Mouse (Mus musculus): ENCODE measurements around the gene Adk. TPM values are rescaled to one million over a fixed set of nuclear protein-coding genes. Genes with fewer than 3 reads are reported as not detected.
A peak's percentile ranks its signal among the peaks of the same experiment; 100 is the strongest.

Gene Adk
- polyA plus RNA-seq, 1 experiment from 2014 or later, result 240 TPM

- Histone ChIP-seq H3K27me3 (replicated peaks; ENCODE audit: control insufficient read depth, insufficient read depth, low read length) (no peaks in the 10 kb centered on the region), H3K36me3 (ENCODE audit: control insufficient read depth, insufficient read depth) (no peaks in the 10 kb centered on the region), H3K4me3 (ENCODE audit: low read depth, low read length) (no peak overlapping the region), H3K9me3 (ENCODE audit: control insufficient read depth) (no peaks in the 10 kb centered on the region), H3K4me1 (replicated peaks; ENCODE audit: control insufficient read depth, insufficient read depth, low read length) (no peaks in the 10 kb centered on the region), H3K9ac (ENCODE audit: low read depth, low read length) (no peak overlapping the region), H3K27ac (ENCODE audit: low read depth, low read length) (no peak overlapping the region), H3K4me2 (replicated peaks; ENCODE audit: low read depth) (no peak overlapping the region)
- ATAC-seq, result no peak
- 65% methylated on average over 1 of the region's 1 CpGs for WGBS
- TF ChIP-seq CTCF (IDR thresholded peaks at IDR 0.05; ENCODE audit: low read depth), result no peak
Observed at GRCm38 (mm10) chr14:21142603-21143002, 90.2 kb downstream of the Adk start.

GRCm38 (mm10) chr14:21143406-21144115 is 91.2 kb downstream of the Adk start:
- no peak overlapping the region for H3K27ac ChIP-seq (ENCODE audit: low read depth, low read length)
- H3K4me2 ChIP-seq (replicated peaks; ENCODE audit: low read depth), result no peak overlapping the region
- 63% methylated on average over 8 of the region's 8 CpGs for WGBS
- TF ChIP-seq CTCF (IDR thresholded peaks at IDR 0.05; ENCODE audit: low read depth), result peak; percentile 77
- no peaks in the 10 kb centered on the region for H3K36me3 ChIP-seq (ENCODE audit: control insufficient read depth, insufficient read depth)
- no peaks in the 10 kb centered on the region for H3K9me3 ChIP-seq (ENCODE audit: control insufficient read depth)
- H3K4me1 ChIP-seq (replicated peaks; ENCODE audit: control insufficient read depth, insufficient read depth, low read length), result no peaks in the 10 kb centered on the region
- no peak overlapping the region for H3K9ac ChIP-seq (ENCODE audit: low read depth, low read length)
- no peak for ATAC-seq
- H3K27me3 ChIP-seq (replicated peaks; ENCODE audit: control insufficient read depth, insufficient read depth, low read length), result no peaks in the 10 kb centered on the region
- H3K4me3 ChIP-seq (ENCODE audit: low read depth, low read length), result no peak overlapping the region

- no peaks in the 10 kb centered on the region for H3K9me3 ChIP-seq (ENCODE audit: control insufficient read depth)
- H3K36me3 ChIP-seq (ENCODE audit: control insufficient read depth, insufficient read depth), result no peaks in the 10 kb centered on the region
- no peak overlapping the region for H3K4me2 ChIP-seq (replicated peaks; ENCODE audit: low read depth)
- no peak for TF ChIP-seq CTCF (IDR thresholded peaks at IDR 0.05; ENCODE audit: low read depth)
- WGBS, result 95% methylated on average over 1 of the region's 1 CpGs
- no peak overlapping the region for H3K27ac ChIP-seq (ENCODE audit: low read depth, low read length)
- ATAC-seq, result no peak
- no peak overlapping the region for H3K4me3 ChIP-seq (ENCODE audit: low read depth, low read length)
- no peaks in the 10 kb centered on the region for H3K27me3 ChIP-seq (replicated peaks; ENCODE audit: control insufficient read depth, insufficient read depth, low read length)
- H3K9ac ChIP-seq (ENCODE audit: low read depth, low read length), result no peak overlapping the region
- no peaks in the 10 kb centered on the region for H3K4me1 ChIP-seq (replicated peaks; ENCODE audit: control insufficient read depth, insufficient read depth, low read length)
Observed at GRCm38 (mm10) chr14:21147171-21147570, 94.8 kb downstream of the Adk start.

- no peak overlapping the region for H3K9ac ChIP-seq (ENCODE audit: low read depth, low read length)
- no peak overlapping the region for H3K4me2 ChIP-seq (replicated peaks; ENCODE audit: low read depth)
- ATAC-seq, result no peak
- no peaks in the 10 kb centered on the region for H3K4me1 ChIP-seq (replicated peaks; ENCODE audit: control insufficient read depth, insufficient read depth, low read length)
- 79% methylated on average over 4 of the region's 4 CpGs for WGBS
- TF ChIP-seq CTCF (IDR thresholded peaks at IDR 0.05; ENCODE audit: low read depth), result no peak
- H3K27ac ChIP-seq (ENCODE audit: low read depth, low read length), result no peak overlapping the region
- no peak overlapping the region for H3K4me3 ChIP-seq (ENCODE audit: low read depth, low read length)
- H3K9me3 ChIP-seq (ENCODE audit: control insufficient read depth), result no peaks in the 10 kb centered on the region
- H3K36me3 ChIP-seq (ENCODE audit: control insufficient read depth, insufficient read depth), result no peaks in the 10 kb centered on the region
- H3K27me3 ChIP-seq (replicated peaks; ENCODE audit: control insufficient read depth, insufficient read depth, low read length), result no peaks in the 10 kb centered on the region
Observed at GRCm38 (mm10) chr14:21150301-21150700, 97.9 kb downstream of the Adk start.

GRCm38 (mm10) chr14:21152055-21152454 is 99.7 kb downstream of the Adk start:
- TF ChIP-seq CTCF (IDR thresholded peaks at IDR 0.05; ENCODE audit: low read depth), result no peak
- no peak overlapping the region for H3K27ac ChIP-seq (ENCODE audit: low read depth, low read length)
- H3K9me3 ChIP-seq (ENCODE audit: control insufficient read depth), result no peaks in the 10 kb centered on the region
- no peak for ATAC-seq
- no peaks in the 10 kb centered on the region for H3K36me3 ChIP-seq (ENCODE audit: control insufficient read depth, insufficient read depth)
- H3K4me3 ChIP-seq (ENCODE audit: low read depth, low read length), result no peak overlapping the region
- no peaks in the 10 kb centered on the region for H3K27me3 ChIP-seq (replicated peaks; ENCODE audit: control insufficient read depth, insufficient read depth, low read length)
- H3K4me1 ChIP-seq (replicated peaks; ENCODE audit: control insufficient read depth, insufficient read depth, low read length), result no peaks in the 10 kb centered on the region
- WGBS, result 48% methylated on average over 6 of the region's 6 CpGs
- H3K9ac ChIP-seq (ENCODE audit: low read depth, low read length), result no peak overlapping the region
- no peak overlapping the region for H3K4me2 ChIP-seq (replicated peaks; ENCODE audit: low read depth)

GRCm38 (mm10) chr14:21165706-21166105 is 113.3 kb downstream of the Adk start:
- Histone ChIP-seq H3K9me3 (ENCODE audit: control insufficient read depth) (no peaks in the 10 kb centered on the region), H3K36me3 (ENCODE audit: control insufficient read depth, insufficient read depth) (no peaks in the 10 kb centered on the region), H3K4me1 (replicated peaks; ENCODE audit: control insufficient read depth, insufficient read depth, low read length) (no peaks in the 10 kb centered on the region), H3K4me3 (ENCODE audit: low read depth, low read length) (no peak overlapping the region), H3K4me2 (replicated peaks; ENCODE audit: low read depth) (no peak overlapping the region), H3K9ac (ENCODE audit: low read depth, low read length) (no peak overlapping the region), H3K27ac (ENCODE audit: low read depth, low read length) (no peak overlapping the region), H3K27me3 (replicated peaks; ENCODE audit: control insufficient read depth, insufficient read depth, low read length) (no peaks in the 10 kb centered on the region)
- no peak for ATAC-seq
- 93% methylated on average over 10 of the region's 10 CpGs for WGBS
- TF ChIP-seq CTCF (IDR thresholded peaks at IDR 0.05; ENCODE audit: low read depth), result no peak

All from intestine, postnatal 0 days (tissue).